Mouse (Mus musculus): Measurements from ENCODE around the gene C730034F03Rik. TPM values are rescaled to one million over a fixed set of nuclear protein-coding genes. Genes with fewer than 3 reads are reported as not detected.

C730034F03Rik gene
- 6.4 and 7.6 TPM in 2 replicates for polyA plus RNA-seq (2012; rRNA removed)

DNA sequence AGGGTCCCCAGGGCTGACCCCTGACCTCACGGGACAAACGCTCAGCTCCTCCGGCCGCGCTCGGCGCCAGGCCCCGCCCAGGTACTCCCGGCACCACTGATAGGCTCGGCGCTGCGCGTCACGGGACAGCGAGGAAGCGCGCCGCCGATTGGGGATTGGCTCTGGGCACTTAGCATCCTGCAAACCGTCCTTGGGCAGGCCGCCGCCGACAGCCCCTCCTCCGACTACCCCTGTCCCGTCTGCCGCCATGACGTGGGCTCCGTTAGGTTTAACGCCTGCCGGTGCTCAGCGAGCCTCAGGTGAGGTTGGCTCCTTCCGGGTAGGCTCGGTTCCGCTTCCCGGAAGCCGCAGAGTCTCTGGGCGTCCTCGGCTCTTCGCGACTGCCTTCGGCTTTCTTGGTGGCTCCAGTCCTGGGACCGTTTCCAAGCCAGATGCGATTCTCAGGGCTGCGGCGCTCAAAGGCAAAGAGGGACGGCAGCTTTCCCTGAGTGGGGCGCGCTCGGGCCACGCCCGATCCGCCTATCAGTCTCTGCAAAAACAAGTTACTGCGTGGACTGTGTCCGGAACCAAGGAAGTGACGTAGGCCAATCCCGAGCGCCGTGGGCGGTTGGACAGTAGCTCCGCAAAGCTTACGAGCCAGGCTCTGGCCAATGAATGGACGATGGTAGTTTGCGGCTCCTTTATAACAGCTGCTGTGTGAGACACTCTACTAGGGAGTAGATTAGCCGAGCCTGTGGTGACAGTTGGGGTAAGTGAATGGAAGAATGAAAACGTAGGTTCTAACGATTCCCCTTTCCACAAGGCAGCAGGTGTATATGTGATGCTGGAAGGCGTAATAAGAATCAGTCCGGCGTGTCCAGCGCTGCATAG, at the start of gene C730034F03Rik, which contains the start of the genes Gm44502 and Chkb:
Gene C730034F03Rik, plus strand, starts transcription at position 238 of the 870 bp plus-strand sequence.
Gene Gm44502, minus strand, starts transcription at position 345 of the 870 bp plus-strand sequence.
Gene Chkb, minus strand, starts transcription at position 557 of the 870 bp plus-strand sequence.
- peak within 1 kb of the TSS; percentile 96 for H3K27ac ChIP-seq (ENCODE audit: control insufficient read depth, insufficient read depth, low read depth, low read length)

DNA sequence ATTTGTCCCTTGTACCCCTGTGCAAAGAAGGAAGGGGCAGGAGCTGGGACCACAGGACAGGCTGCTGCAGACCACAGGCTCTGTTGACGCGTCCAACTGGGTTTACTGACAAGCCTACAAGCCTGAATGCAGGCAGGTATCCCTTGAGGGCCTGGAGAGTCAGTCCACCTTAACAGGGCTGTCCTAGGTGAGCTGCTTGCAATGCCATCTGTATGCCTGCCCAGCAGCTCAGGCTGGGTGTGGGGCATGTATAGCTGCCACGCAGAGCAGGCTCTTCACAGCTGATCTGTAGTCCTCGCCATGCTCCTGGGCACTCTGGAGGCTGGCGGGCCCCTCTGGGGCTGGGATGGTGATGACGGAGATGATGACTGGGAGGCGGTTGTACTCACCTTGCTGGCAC, 44.8 kb upstream of the C730034F03Rik start, which contains the start of gene Klhdc7b:
Gene Klhdc7b, plus strand, starts transcription at position 301 of the 400 bp plus-strand sequence.
- H3K4me3 ChIP-seq (ENCODE audit: control insufficient read depth, low read depth, low read length): no peak within 1 kb of the TSS
- H3K27me3 ChIP-seq (ENCODE audit: control insufficient read depth, insufficient read depth, low read length): no peaks in the 10 kb centered on the region
- no peaks in the 10 kb centered on the region for H3K36me3 ChIP-seq (ENCODE audit: control insufficient read depth, insufficient read depth, low read length)
- no peak within 1 kb of the TSS for H3K27ac ChIP-seq (ENCODE audit: control insufficient read depth, insufficient read depth, low read depth, low read length)
- H3K4me1 ChIP-seq (ENCODE audit: control insufficient read depth, insufficient read depth, low read length): peaks cover 7% of the 10 kb centered on the region
- TF ChIP-seq POLR2A (IDR thresholded peaks at IDR 0.05; ENCODE audit: control insufficient read depth, low read depth, low read length) (no peak), CTCF (IDR thresholded peaks at IDR 0.05; ENCODE audit: control insufficient read depth, insufficient read depth, insufficient replicate concordance, low read depth, low read length) (no peak)

More for the DNA sequence above, at the start of gene C730034F03Rik, which contains the start of the genes Gm44502 and Chkb:
- peaks cover 19% of the 10 kb centered on the region for H3K4me1 ChIP-seq (ENCODE audit: control insufficient read depth, insufficient read depth, low read length)
- H3K4me3 ChIP-seq (ENCODE audit: control insufficient read depth, low read depth, low read length): peak within 1 kb of the TSS; percentile 95
- no peaks in the 10 kb centered on the region for H3K27me3 ChIP-seq (ENCODE audit: control insufficient read depth, insufficient read depth, low read length)
- no peaks in the 10 kb centered on the region; the same call in 1 of the 2 replicates for H3K36me3 ChIP-seq (ENCODE audit: control insufficient read depth, insufficient read depth, low read length)
- TF ChIP-seq CTCF (IDR thresholded peaks at IDR 0.05; ENCODE audit: control insufficient read depth, insufficient read depth, insufficient replicate concordance, low read depth, low read length) (no peak), POLR2A (IDR thresholded peaks at IDR 0.05; ENCODE audit: control insufficient read depth, low read depth, low read length) (peak; percentile 75)

DNA sequence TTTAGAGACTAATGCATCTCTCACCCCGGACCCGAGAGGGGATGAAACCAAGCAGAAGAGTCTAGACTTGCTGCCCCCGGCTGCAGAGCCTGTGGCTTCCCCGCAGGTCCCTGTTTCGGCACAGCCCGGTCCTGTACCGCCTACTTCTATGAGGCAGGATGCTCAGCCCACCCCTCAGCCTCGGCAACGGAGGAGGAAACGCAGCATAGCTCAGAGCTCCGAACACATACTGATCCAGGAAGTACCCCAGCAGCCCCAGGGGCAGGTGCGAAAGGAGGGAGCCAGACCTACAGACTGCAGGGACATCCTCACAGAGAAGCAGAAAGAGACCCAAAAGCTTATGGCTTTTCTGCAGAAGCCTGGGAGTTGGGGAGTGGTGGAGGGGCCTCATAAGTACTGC, 42.3 kb upstream of the C730034F03Rik start:
- no peak overlapping the region for H3K27ac ChIP-seq (ENCODE audit: control insufficient read depth, insufficient read depth, low read depth, low read length)
- H3K4me1 ChIP-seq (ENCODE audit: control insufficient read depth, insufficient read depth, low read length): peaks cover 6% of the 10 kb centered on the region
- H3K4me3 ChIP-seq (ENCODE audit: control insufficient read depth, low read depth, low read length): no peak overlapping the region
- no peaks in the 10 kb centered on the region for H3K27me3 ChIP-seq (ENCODE audit: control insufficient read depth, insufficient read depth, low read length)
- H3K36me3 ChIP-seq (ENCODE audit: control insufficient read depth, insufficient read depth, low read length): no peaks in the 10 kb centered on the region
- no peak for TF ChIP-seq POLR2A (IDR thresholded peaks at IDR 0.05; ENCODE audit: control insufficient read depth, low read depth, low read length)
- TF ChIP-seq CTCF (IDR thresholded peaks at IDR 0.05; ENCODE audit: control insufficient read depth, insufficient read depth, insufficient replicate concordance, low read depth, low read length): no peak

DNA sequence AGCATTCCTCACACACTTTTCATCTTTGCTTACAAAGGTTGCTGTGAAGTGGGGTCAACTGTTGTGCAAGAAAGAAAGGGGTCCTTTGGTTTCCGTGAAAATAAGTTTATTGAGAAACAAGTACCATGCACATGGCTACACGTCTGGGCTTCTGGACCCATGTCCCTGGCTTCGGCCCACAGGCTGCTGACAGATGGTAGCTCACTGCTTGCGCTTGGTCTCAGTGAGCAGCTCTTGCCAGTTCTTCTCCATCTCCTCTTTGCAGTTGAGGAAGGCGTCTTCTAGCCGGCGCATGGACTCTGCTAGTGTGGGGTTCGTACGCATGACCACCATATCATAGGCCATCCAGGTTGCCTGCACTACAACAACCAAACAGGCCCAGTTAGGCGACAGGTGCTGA, 39.3 kb upstream of the C730034F03Rik start:
- no peaks in the 10 kb centered on the region for H3K27me3 ChIP-seq (ENCODE audit: control insufficient read depth, insufficient read depth, low read length)
- TF ChIP-seq CTCF (IDR thresholded peaks at IDR 0.05; ENCODE audit: control insufficient read depth, insufficient read depth, insufficient replicate concordance, low read depth, low read length) (no peak), POLR2A (IDR thresholded peaks at IDR 0.05; ENCODE audit: control insufficient read depth, low read depth, low read length) (no peak)
- no peaks in the 10 kb centered on the region for H3K36me3 ChIP-seq (ENCODE audit: control insufficient read depth, insufficient read depth, low read length)
- no peak overlapping the region for H3K27ac ChIP-seq (ENCODE audit: control insufficient read depth, insufficient read depth, low read depth, low read length)
- H3K4me3 ChIP-seq (ENCODE audit: control insufficient read depth, low read depth, low read length): no peak overlapping the region
- H3K4me1 ChIP-seq (ENCODE audit: control insufficient read depth, insufficient read depth, low read length): peaks cover 6% of the 10 kb centered on the region

GRCm38 (mm10) chr15:89396883-89397282, 32.5 kb upstream of the C730034F03Rik start:
- no peak for TF ChIP-seq POLR2A (IDR thresholded peaks at IDR 0.05; ENCODE audit: control insufficient read depth, low read depth, low read length)
- TF ChIP-seq CTCF (IDR thresholded peaks at IDR 0.05; ENCODE audit: control insufficient read depth, insufficient read depth, insufficient replicate concordance, low read depth, low read length): no peak
- no peaks in the 10 kb centered on the region for H3K27me3 ChIP-seq (ENCODE audit: control insufficient read depth, insufficient read depth, low read length)
- no peaks in the 10 kb centered on the region for H3K4me1 ChIP-seq (ENCODE audit: control insufficient read depth, insufficient read depth, low read length)
- H3K4me3 ChIP-seq (ENCODE audit: control insufficient read depth, low read depth, low read length): no peak overlapping the region
- no peak overlapping the region for H3K27ac ChIP-seq (ENCODE audit: control insufficient read depth, insufficient read depth, low read depth, low read length)
- no peaks in the 10 kb centered on the region for H3K36me3 ChIP-seq (ENCODE audit: control insufficient read depth, insufficient read depth, low read length)

DNA sequence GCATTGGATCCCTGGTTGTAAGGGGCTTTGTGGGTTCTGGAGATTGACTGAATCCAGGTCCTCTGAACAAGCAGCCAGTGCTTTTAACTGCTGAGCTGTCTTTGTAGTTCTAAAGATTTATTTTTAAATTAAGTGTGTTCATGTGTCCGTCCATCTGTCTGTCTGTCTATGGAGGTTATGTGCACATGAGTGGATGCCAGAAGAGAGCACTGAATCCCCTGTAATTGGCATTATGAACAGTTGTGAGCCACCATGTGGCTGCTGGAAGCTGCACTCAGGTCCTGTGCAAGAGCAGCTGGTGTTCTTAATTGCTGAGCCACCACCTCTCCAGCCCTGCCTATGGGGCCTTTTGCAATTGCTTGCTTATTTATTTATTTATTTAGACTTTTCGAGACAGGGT, 31.2 kb upstream of the C730034F03Rik start:
- Histone ChIP-seq H3K4me3 (ENCODE audit: control insufficient read depth, low read depth, low read length) (no peak overlapping the region), H3K36me3 (ENCODE audit: control insufficient read depth, insufficient read depth, low read length) (no peaks in the 10 kb centered on the region), H3K4me1 (ENCODE audit: control insufficient read depth, insufficient read depth, low read length) (no peaks in the 10 kb centered on the region), H3K27me3 (ENCODE audit: control insufficient read depth, insufficient read depth, low read length) (no peaks in the 10 kb centered on the region), H3K27ac (ENCODE audit: control insufficient read depth, insufficient read depth, low read depth, low read length) (no peak overlapping the region)
- TF ChIP-seq POLR2A (IDR thresholded peaks at IDR 0.05; ENCODE audit: control insufficient read depth, low read depth, low read length) (no peak), CTCF (IDR thresholded peaks at IDR 0.05; ENCODE audit: control insufficient read depth, insufficient read depth, insufficient replicate concordance, low read depth, low read length) (no peak)

- TF ChIP-seq POLR2A (IDR thresholded peaks at IDR 0.05; ENCODE audit: control insufficient read depth, low read depth, low read length) (no peak), CTCF (IDR thresholded peaks at IDR 0.05; ENCODE audit: control insufficient read depth, insufficient read depth, insufficient replicate concordance, low read depth, low read length) (no peak)
- Histone ChIP-seq H3K27me3 (ENCODE audit: control insufficient read depth, insufficient read depth, low read length) (no peaks in the 10 kb centered on the region), H3K36me3 (ENCODE audit: control insufficient read depth, insufficient read depth, low read length) (no peaks in the 10 kb centered on the region), H3K27ac (ENCODE audit: control insufficient read depth, insufficient read depth, low read depth, low read length) (no peak overlapping the region), H3K4me1 (ENCODE audit: control insufficient read depth, insufficient read depth, low read length) (no peaks in the 10 kb centered on the region), H3K4me3 (ENCODE audit: control insufficient read depth, low read depth, low read length) (no peak overlapping the region)
These were observed 29.7 kb upstream of the C730034F03Rik start for GRCm38 (mm10) chr15:89399716-89400115.

All from testis, adult 2 months (tissue).